Mouse (Mus musculus) heart, embryonic 11.5 days (tissue): ENCODE data around the gene Lipc. TPM values are rescaled to one million over a fixed set of nuclear protein-coding genes. Genes with fewer than 3 reads are reported as not detected.

Experiments
- ATAC-seq: fragments of 200-750 bp; cut with Nextera tagmentation; replicated peaks from 2 replicates; pipeline ENCODE4 v1.8.0; 2017; ENCODE audit warnings: moderate library complexity; ENCODE audit not compliant: insufficient number of reproducible peaks, low FRiP score, low TSS enrichment
- H3K27ac ChIP-seq: fragments of 300-500 bp; sonication (generic); 2 replicates; pipeline ENCODE4 v1.5.1; 2014; ENCODE audit warnings: mild to moderate bottlenecking, low read depth, low read length
- H3K27me3 ChIP-seq: fragments of 300-500 bp; sonication (generic); 2 replicates; pipeline ENCODE4 v1.6.1; 2014; ENCODE audit warnings: mild to moderate bottlenecking, low read length, mixed read lengths; ENCODE audit not compliant: control insufficient read depth, insufficient read depth
- H3K36me3 ChIP-seq: fragments of 300-500 bp; sonication (generic); 2 replicates; pipeline ENCODE4 v1.6.1; 2014; ENCODE audit warnings: mild to moderate bottlenecking, low read length, moderate library complexity, mixed read lengths; ENCODE audit not compliant: control insufficient read depth, insufficient read depth
- H3K4me1 ChIP-seq: fragments of 300-500 bp; sonication (generic); 2 replicates; pipeline ENCODE4 v1.6.1; 2014; ENCODE audit warnings: low read length; ENCODE audit not compliant: control insufficient read depth, insufficient read depth
- H3K4me2 ChIP-seq: fragments of 300-500 bp; sonication (generic); 2 replicates; pipeline ENCODE4 v1.6.1; 2014; ENCODE audit warnings: mild to moderate bottlenecking, moderate library complexity
- H3K4me3 ChIP-seq: fragments of 300-500 bp; sonication (generic); 2 replicates; pipeline ENCODE4 v1.5.1; 2014; ENCODE audit warnings: low read depth, low read length
- H3K9ac ChIP-seq: fragments of 300-500 bp; sonication (generic); 2 replicates; pipeline ENCODE4 v1.6.1; 2014; ENCODE audit warnings: mild to moderate bottlenecking, low read depth, low read length, moderate library complexity
- H3K9me3 ChIP-seq: fragments of 300-500 bp; sonication (generic); replicated peaks from 2 replicates; pipeline ENCODE4 v1.6.1; 2016; ENCODE audit warnings: low read length; ENCODE audit not compliant: control insufficient read depth
- WGBS: fragments of 180-500 bp; shearing (Covaris S2); extraction: QIAGEN DNeasy Blood & Tissue Kit; methylation state at CpG from one replicate; pipeline ENCODE4 v1.1.7; 2014; ENCODE audit not compliant: insufficient replicate concordance; 5-methylcytosine and 5-hydroxymethylcytosine counted together
- polyA plus RNA-seq: library from polyadenylated mRNA; unstranded; fragments of >200 nt; fragmentation: Nextera tagmentation; extraction: Ambion mirVana; gene quantifications from 2 replicates; pipeline ENCODE4 v1.2.1, GENCODE M21; 2014

The Lipc gene
- polyA plus RNA-seq, 1 experiment from 2014 or later = 0.56 TPM

DNA sequence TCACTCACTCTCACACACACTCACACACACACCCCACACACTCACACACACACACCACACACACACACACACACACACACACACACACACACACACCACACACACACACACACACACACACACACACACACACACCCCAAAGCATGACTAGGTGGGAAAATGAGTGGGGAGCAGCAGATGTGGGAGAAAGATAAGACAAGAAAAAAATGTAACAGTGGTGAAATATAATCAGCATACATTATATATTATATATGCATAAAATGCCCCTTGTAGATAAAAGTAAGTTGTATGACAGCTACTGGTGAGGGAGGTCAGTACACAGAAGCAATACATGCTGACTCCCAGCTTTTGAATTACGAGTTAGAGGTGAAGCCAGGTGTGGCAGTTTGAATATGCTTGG, 23.6 kb downstream of the Lipc start:
- H3K4me2 ChIP-seq = no peak overlapping the region
- H3K9me3 ChIP-seq = no peaks in the 10 kb centered on the region
- H3K4me1 ChIP-seq = peaks cover 10% of the 10 kb centered on the region
- no peaks in the 10 kb centered on the region for H3K36me3 ChIP-seq
- WGBS = 92% methylated on average over 1 of the region's 1 CpGs
- ATAC-seq = no peak
- no peak overlapping the region for H3K27ac ChIP-seq
- H3K9ac ChIP-seq = no peak overlapping the region
- no peaks in the 10 kb centered on the region for H3K27me3 ChIP-seq
- no peak overlapping the region for H3K4me3 ChIP-seq

DNA sequence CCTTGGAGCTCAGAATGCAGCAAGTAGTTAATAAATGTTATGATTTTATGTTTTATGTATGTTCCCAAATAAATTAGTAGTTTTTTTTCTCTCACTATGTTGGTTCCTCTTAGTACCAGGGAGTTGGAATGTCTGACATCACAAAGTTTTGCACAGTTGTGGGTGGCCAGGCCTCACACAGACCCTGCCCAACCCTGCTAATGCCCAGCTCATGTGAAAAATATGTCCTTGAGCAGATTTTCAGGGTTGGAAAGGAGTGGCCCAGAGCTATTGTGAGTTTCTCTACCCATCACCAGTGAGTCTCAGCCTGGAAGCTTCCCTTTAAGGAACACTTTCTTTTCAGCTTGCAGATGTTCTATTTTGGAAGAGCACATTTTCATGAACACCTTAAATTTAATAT, 24.3 kb downstream of the Lipc start:
- no peaks in the 10 kb centered on the region for H3K36me3 ChIP-seq
- H3K4me1 ChIP-seq = peaks cover 10% of the 10 kb centered on the region
- no peaks in the 10 kb centered on the region for H3K27me3 ChIP-seq
- H3K9me3 ChIP-seq = no peaks in the 10 kb centered on the region
- H3K9ac ChIP-seq = no peak overlapping the region
- no peak overlapping the region for H3K4me3 ChIP-seq
- no peak for ATAC-seq
- H3K4me2 ChIP-seq = no peak overlapping the region
- peak overlapping the region; percentile 65; the same call in 1 of the 2 replicates for H3K27ac ChIP-seq

GRCm38 (mm10) chr9:70926820-70927588, 25.0 kb downstream of the Lipc start:
- Histone ChIP-seq H3K4me3 (no peak overlapping the region), H3K27ac (peak overlapping the region; percentile 89), H3K4me1 (peaks cover 10% of the 10 kb centered on the region), H3K36me3 (no peaks in the 10 kb centered on the region), H3K4me2 (no peak overlapping the region), H3K9me3 (no peaks in the 10 kb centered on the region), H3K9ac (0 out of 2 replicates have a peak overlapping the region, but pooled peaks have one; percentile 12), H3K27me3 (no peaks in the 10 kb centered on the region)
- ATAC-seq = peak; percentile 79
- WGBS = 32% methylated on average over 6 of the region's 6 CpGs

DNA sequence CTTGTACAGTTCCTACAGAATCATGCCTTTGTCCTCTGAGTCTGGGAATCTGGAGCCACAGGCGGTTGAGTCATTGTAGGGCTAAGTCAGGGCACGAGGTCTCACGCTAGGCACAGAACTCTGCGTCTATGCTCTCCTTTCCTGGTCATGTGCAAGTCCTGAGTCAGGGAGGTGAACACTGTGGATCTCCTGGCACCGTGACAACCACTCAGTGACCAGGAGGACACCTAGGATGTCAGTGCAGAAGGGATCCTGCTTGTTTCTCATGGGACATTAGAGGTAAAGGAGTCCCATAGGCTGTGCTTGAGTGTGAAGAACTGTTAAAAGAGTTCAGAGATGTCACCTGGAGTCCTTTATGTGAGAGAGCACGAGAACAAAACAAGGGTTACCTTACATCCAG, 26.8 kb downstream of the Lipc start:
- H3K27ac ChIP-seq = no peak overlapping the region
- no peak overlapping the region for H3K4me2 ChIP-seq
- H3K36me3 ChIP-seq = no peaks in the 10 kb centered on the region
- H3K9me3 ChIP-seq = no peaks in the 10 kb centered on the region
- no peaks in the 10 kb centered on the region for H3K27me3 ChIP-seq
- no peak overlapping the region for H3K4me3 ChIP-seq
- H3K9ac ChIP-seq = no peak overlapping the region
- no peak for ATAC-seq
- 84% methylated on average over 6 of the region's 6 CpGs for WGBS
- H3K4me1 ChIP-seq = peaks cover 10% of the 10 kb centered on the region

DNA sequence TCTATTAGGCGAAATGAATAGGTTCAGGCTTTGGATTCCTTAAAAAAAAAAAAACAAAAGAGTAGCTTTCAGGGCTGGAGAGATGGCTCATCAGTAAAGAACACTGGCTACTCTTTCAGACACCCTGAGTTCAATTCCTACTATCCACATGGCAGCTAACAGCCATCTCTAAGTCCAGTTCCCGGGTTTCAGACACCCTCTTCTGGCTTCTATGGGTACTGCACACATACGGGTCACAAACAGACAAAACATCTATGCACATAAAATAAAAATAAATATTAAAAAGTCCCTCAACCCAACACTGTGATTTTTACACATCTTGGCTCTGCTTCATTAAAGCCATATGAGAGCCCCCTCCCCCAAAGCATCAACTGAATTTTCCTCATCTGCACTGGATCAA, 27.3 kb downstream of the Lipc start:
- no peak overlapping the region for H3K9ac ChIP-seq
- no peaks in the 10 kb centered on the region for H3K9me3 ChIP-seq
- no peak overlapping the region for H3K27ac ChIP-seq
- H3K36me3 ChIP-seq = no peaks in the 10 kb centered on the region
- H3K4me1 ChIP-seq = peaks cover 10% of the 10 kb centered on the region
- no peak overlapping the region for H3K4me3 ChIP-seq
- no peaks in the 10 kb centered on the region for H3K27me3 ChIP-seq
- ATAC-seq = no peak
- 90% methylated on average over 3 of the region's 3 CpGs for WGBS
- H3K4me2 ChIP-seq = no peak overlapping the region

GRCm38 (mm10) chr9:70921781-70922565, 30.1 kb downstream of the Lipc start:
- ATAC-seq = peak; percentile 79
- H3K4me1 ChIP-seq = peaks cover 10% of the 10 kb centered on the region
- no peaks in the 10 kb centered on the region for H3K27me3 ChIP-seq
- H3K36me3 ChIP-seq = no peaks in the 10 kb centered on the region
- WGBS = 37% methylated on average over 7 of the region's 7 CpGs
- H3K4me2 ChIP-seq = 0 out of 2 replicates have a peak overlapping the region, but pooled peaks have one; percentile 12
- no peak overlapping the region for H3K4me3 ChIP-seq
- H3K9me3 ChIP-seq = no peaks in the 10 kb centered on the region
- H3K27ac ChIP-seq = peak overlapping the region; percentile 16
- H3K9ac ChIP-seq = no peak overlapping the region

- H3K9ac ChIP-seq = no peak overlapping the region
- 69% methylated on average over 3 of the region's 3 CpGs for WGBS
- no peaks in the 10 kb centered on the region for H3K36me3 ChIP-seq
- H3K27ac ChIP-seq = peak overlapping the region; percentile 16
- no peak for ATAC-seq
- H3K9me3 ChIP-seq = no peaks in the 10 kb centered on the region
- H3K4me1 ChIP-seq = peaks cover 4% of the 10 kb centered on the region
- no peaks in the 10 kb centered on the region for H3K27me3 ChIP-seq
- no peak overlapping the region for H3K4me3 ChIP-seq
- no peak overlapping the region for H3K4me2 ChIP-seq
Measured at GRCm38 (mm10) chr9:70921132-70921531, 30.9 kb downstream of the Lipc start.

- H3K4me2 ChIP-seq = no peak overlapping the region
- no peak overlapping the region for H3K9ac ChIP-seq
- no peak overlapping the region for H3K27ac ChIP-seq
- no peak overlapping the region for H3K4me3 ChIP-seq
- 83% methylated on average over 3 of the region's 3 CpGs for WGBS
- peaks cover 12% of the 10 kb centered on the region; the same call in 1 of the 2 replicates for H3K4me1 ChIP-seq
- no peaks in the 10 kb centered on the region for H3K27me3 ChIP-seq
- no peak for ATAC-seq
- no peaks in the 10 kb centered on the region for H3K9me3 ChIP-seq
- H3K36me3 ChIP-seq = no peaks in the 10 kb centered on the region
Measured at GRCm38 (mm10) chr9:70919271-70919670, 32.8 kb downstream of the Lipc start.
